Mouse (Mus musculus): ENCODE results near the gene Ankrd28. TPM values are rescaled to one million over a fixed set of nuclear protein-coding genes. Genes with fewer than 3 reads are reported as not detected.

The Ankrd28 gene
- polyA plus RNA-seq, 1 experiment from 2014 or later: 12.1 TPM

GRCm38 (mm10) chr14:31650347-31650746 lies 180.1 kb downstream of the Ankrd28 start:
- Histone ChIP-seq H3K9me3 (ENCODE audit: control insufficient read depth, low read depth, low read length) (no peaks in the 10 kb centered on the region), H3K4me1 (ENCODE audit: control insufficient read depth, insufficient read depth, low read length) (no peaks in the 10 kb centered on the region), H3K27ac (ENCODE audit: low read length) (no peak overlapping the region), H3K4me2 (replicated peaks; ENCODE audit: low read depth, low read length) (no peak overlapping the region), H3K9ac (replicated peaks; ENCODE audit: low read depth, low read length) (no peak overlapping the region), H3K27me3 (ENCODE audit: control insufficient read depth, insufficient read depth, low read length) (no peaks in the 10 kb centered on the region), H3K4me3 (ENCODE audit: low read depth, low read length) (no peak overlapping the region), H3K36me3 (ENCODE audit: control insufficient read depth, insufficient read depth, low read length) (no peaks in the 10 kb centered on the region)
- WGBS: 98% methylated on average over 3 of the region's 3 CpGs
- no peak for ATAC-seq (ENCODE audit: insufficient number of reproducible peaks, insufficient read depth, low FRiP score, low read depth)

Other genes with a start within 250 kb of the Ankrd28 start
- gene Colq, start 239.3 kb downstream of the Ankrd28 start, polyA plus RNA-seq (2014; fragmentation: Nextera tagmentation; extraction: Ambion mirVana): 0.45 and 0.54 TPM in 2 replicates
- 2.8 TPM in 1 of 2 replicates, not detected in the other for gene Gm49387, start 189.8 kb downstream of the Ankrd28 start, polyA plus RNA-seq (2014; fragmentation: Nextera tagmentation; extraction: Ambion mirVana)
- gene Btd, start 189.6 kb downstream of the Ankrd28 start, polyA plus RNA-seq (2014; fragmentation: Nextera tagmentation; extraction: Ambion mirVana): 33.7 and 35.3 TPM in 2 replicates
- 11.1 and 16.5 TPM in 2 replicates for gene Hacl1, start 189.4 kb downstream of the Ankrd28 start, polyA plus RNA-seq (2014; fragmentation: Nextera tagmentation; extraction: Ambion mirVana)
- gene Galnt15, start 198.3 kb upstream of the Ankrd28 start, polyA plus RNA-seq (2014; fragmentation: Nextera tagmentation; extraction: Ambion mirVana): 0.08 and 0.09 TPM in 2 replicates

Measured in stomach, embryonic 14.5 days (tissue).